Mouse (Mus musculus): ENCODE data around the gene Peli2. TPM values are rescaled to one million over a fixed set of nuclear protein-coding genes. Genes with fewer than 3 reads are reported as not detected.

The Peli2 gene
- polyA plus RNA-seq, 1 experiment: 8.8 TPM

- Histone ChIP-seq H3K4me1 (ENCODE audit: control insufficient read depth, insufficient read depth, low read length) (no peaks in the 10 kb centered on the region), H3K27ac (ENCODE audit: control insufficient read depth, insufficient read depth, low read depth, low read length, poor library complexity) (no peak overlapping the region), H3K4me3 (replicated peaks; ENCODE audit: control insufficient read depth, low read depth, low read length) (no peak overlapping the region)
- TF ChIP-seq POLR2A (IDR thresholded peaks at IDR 0.05; ENCODE audit: borderline replicate concordance, control insufficient read depth, low read depth, low read length): no peak
- TF ChIP-seq CTCF (IDR thresholded peaks at IDR 0.05; ENCODE audit: control insufficient read depth, insufficient read depth, low read length): no peak
- 47% methylated on average over 9 of the region's 9 CpGs for WGBS
Observed at GRCm38 (mm10) chr14:48173840-48174239, 53.2 kb downstream of the Peli2 start.

GRCm38 (mm10) chr14:48174356-48174755, 53.7 kb downstream of the Peli2 start:
- H3K27ac ChIP-seq (ENCODE audit: control insufficient read depth, insufficient read depth, low read depth, low read length, poor library complexity): no peak overlapping the region
- H3K4me3 ChIP-seq (replicated peaks; ENCODE audit: control insufficient read depth, low read depth, low read length): no peak overlapping the region
- 83% methylated on average over 4 of the region's 4 CpGs for WGBS
- no peaks in the 10 kb centered on the region for H3K4me1 ChIP-seq (ENCODE audit: control insufficient read depth, insufficient read depth, low read length)
- no peak for TF ChIP-seq POLR2A (IDR thresholded peaks at IDR 0.05; ENCODE audit: borderline replicate concordance, control insufficient read depth, low read depth, low read length)
- TF ChIP-seq CTCF (IDR thresholded peaks at IDR 0.05; ENCODE audit: control insufficient read depth, insufficient read depth, low read length): no peak

GRCm38 (mm10) chr14:48175115-48175514, 54.5 kb downstream of the Peli2 start:
- TF ChIP-seq POLR2A (IDR thresholded peaks at IDR 0.05; ENCODE audit: borderline replicate concordance, control insufficient read depth, low read depth, low read length) (no peak), CTCF (IDR thresholded peaks at IDR 0.05; ENCODE audit: control insufficient read depth, insufficient read depth, low read length) (no peak)
- WGBS: 89% methylated on average over 8 of the region's 8 CpGs
- no peak overlapping the region for H3K27ac ChIP-seq (ENCODE audit: control insufficient read depth, insufficient read depth, low read depth, low read length, poor library complexity)
- H3K4me1 ChIP-seq (ENCODE audit: control insufficient read depth, insufficient read depth, low read length): no peaks in the 10 kb centered on the region
- no peak overlapping the region for H3K4me3 ChIP-seq (replicated peaks; ENCODE audit: control insufficient read depth, low read depth, low read length)

GRCm38 (mm10) chr14:48178304-48178995, 57.8 kb downstream of the Peli2 start:
- H3K27ac ChIP-seq (ENCODE audit: control insufficient read depth, insufficient read depth, low read depth, low read length, poor library complexity): no peak overlapping the region
- TF ChIP-seq CTCF (IDR thresholded peaks at IDR 0.05; ENCODE audit: control insufficient read depth, insufficient read depth, low read length) (no peak), POLR2A (IDR thresholded peaks at IDR 0.05; ENCODE audit: borderline replicate concordance, control insufficient read depth, low read depth, low read length) (no peak)
- 50% methylated on average over 15 of the region's 15 CpGs for WGBS
- H3K4me1 ChIP-seq (ENCODE audit: control insufficient read depth, insufficient read depth, low read length): no peaks in the 10 kb centered on the region
- no peak overlapping the region for H3K4me3 ChIP-seq (replicated peaks; ENCODE audit: control insufficient read depth, low read depth, low read length)

GRCm38 (mm10) chr14:48179021-48179420, 58.4 kb downstream of the Peli2 start:
- WGBS: 83% methylated on average over 8 of the region's 8 CpGs
- H3K4me3 ChIP-seq (replicated peaks; ENCODE audit: control insufficient read depth, low read depth, low read length): no peak overlapping the region
- H3K27ac ChIP-seq (ENCODE audit: control insufficient read depth, insufficient read depth, low read depth, low read length, poor library complexity): no peak overlapping the region
- no peaks in the 10 kb centered on the region for H3K4me1 ChIP-seq (ENCODE audit: control insufficient read depth, insufficient read depth, low read length)
- no peak for TF ChIP-seq POLR2A (IDR thresholded peaks at IDR 0.05; ENCODE audit: borderline replicate concordance, control insufficient read depth, low read depth, low read length)
- TF ChIP-seq CTCF (IDR thresholded peaks at IDR 0.05; ENCODE audit: control insufficient read depth, insufficient read depth, low read length): no peak

GRCm38 (mm10) chr14:48186302-48186701, 65.7 kb downstream of the Peli2 start:
- Histone ChIP-seq H3K4me1 (ENCODE audit: control insufficient read depth, insufficient read depth, low read length) (no peaks in the 10 kb centered on the region), H3K4me3 (replicated peaks; ENCODE audit: control insufficient read depth, low read depth, low read length) (no peak overlapping the region), H3K27ac (ENCODE audit: control insufficient read depth, insufficient read depth, low read depth, low read length, poor library complexity) (no peak overlapping the region)
- WGBS: 82% methylated on average over 6 of the region's 6 CpGs
- TF ChIP-seq CTCF (IDR thresholded peaks at IDR 0.05; ENCODE audit: control insufficient read depth, insufficient read depth, low read length): no peak
- TF ChIP-seq POLR2A (IDR thresholded peaks at IDR 0.05; ENCODE audit: borderline replicate concordance, control insufficient read depth, low read depth, low read length): no peak

GRCm38 (mm10) chr14:48187100-48187499, 66.5 kb downstream of the Peli2 start:
- 79% methylated on average over 9 of the region's 9 CpGs for WGBS
- no peak overlapping the region for H3K4me3 ChIP-seq (replicated peaks; ENCODE audit: control insufficient read depth, low read depth, low read length)
- TF ChIP-seq POLR2A (IDR thresholded peaks at IDR 0.05; ENCODE audit: borderline replicate concordance, control insufficient read depth, low read depth, low read length) (no peak), CTCF (IDR thresholded peaks at IDR 0.05; ENCODE audit: control insufficient read depth, insufficient read depth, low read length) (no peak)

GRCm38 (mm10) chr14:48189330-48189729, 68.7 kb downstream of the Peli2 start:
- Histone ChIP-seq H3K27ac (ENCODE audit: control insufficient read depth, insufficient read depth, low read depth, low read length, poor library complexity) (no peak overlapping the region), H3K4me3 (replicated peaks; ENCODE audit: control insufficient read depth, low read depth, low read length) (no peak overlapping the region), H3K4me1 (ENCODE audit: control insufficient read depth, insufficient read depth, low read length) (no peaks in the 10 kb centered on the region)
- no peak for TF ChIP-seq CTCF (IDR thresholded peaks at IDR 0.05; ENCODE audit: control insufficient read depth, insufficient read depth, low read length)
- TF ChIP-seq POLR2A (IDR thresholded peaks at IDR 0.05; ENCODE audit: borderline replicate concordance, control insufficient read depth, low read depth, low read length): no peak
- WGBS: 54% methylated on average over 8 of the region's 8 CpGs

More at GRCm38 (mm10) chr14:48187100-48187499, 66.5 kb downstream of the Peli2 start:
- Histone ChIP-seq H3K4me1 (ENCODE audit: control insufficient read depth, insufficient read depth, low read length) (no peaks in the 10 kb centered on the region), H3K27ac (ENCODE audit: control insufficient read depth, insufficient read depth, low read depth, low read length, poor library complexity) (no peak overlapping the region)

Data from bone marrow, adult 2 months (tissue).